Mouse (Mus musculus) embryonic fibroblast, embryonic 13.5 days (primary cell): ENCODE results near the gene Btnl6.
"Not testable (repeated sequence)": the region's sequence is repeated elsewhere in the genome, so short reads cannot be mapped to it uniquely, and the experiment has no call there.

Experiments
- CTCF ChIP-seq: IDR thresholded peaks from 2 replicates; pipeline ENCODE4 v1.5.1; 2011; ENCODE audit warnings: mild to moderate bottlenecking, control low read depth, low read length, moderate library complexity, borderline replicate concordance; ENCODE audit not compliant: insufficient read depth
- POLR2A ChIP-seq: IDR thresholded peaks from 2 replicates; pipeline ENCODE4 v1.6.1; 2011; ENCODE audit warnings: low read depth, mild to moderate bottlenecking, control low read depth, low read length, moderate library complexity

DNA sequence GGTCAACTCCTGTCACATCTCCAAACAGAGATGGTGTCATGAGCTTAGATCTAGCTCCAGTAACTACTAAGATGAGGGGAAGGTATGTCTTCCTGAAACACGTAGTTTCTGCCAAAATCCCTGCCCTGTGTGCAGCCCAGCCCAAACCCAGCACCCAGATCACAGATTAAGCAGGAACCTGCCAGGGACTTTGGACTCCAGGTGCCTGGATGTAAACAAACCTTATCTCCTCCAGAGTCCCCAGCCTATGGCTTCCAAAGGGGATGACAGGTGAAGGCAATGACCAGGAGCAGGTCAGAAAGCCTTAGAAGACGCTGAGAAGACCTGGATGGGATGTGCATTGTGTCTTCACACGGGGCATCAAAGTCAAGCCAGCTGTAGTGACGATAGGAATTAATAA, 19.4 kb downstream of the Btnl6 start:
- not testable (repeated sequence) for TF ChIP-seq CTCF, POLR2A
